Mouse (Mus musculus) urinary bladder, adult 2 months (tissue): ENCODE results near the gene Stra6. TPM values are rescaled to one million over a fixed set of nuclear protein-coding genes. Genes with fewer than 3 reads are reported as not detected.
A peak's percentile ranks its signal among the peaks of the same experiment; 100 is the strongest.

Experiments
- DNase-seq: peaks from one replicate; pipeline ENCODE4 v3.0.0; 2022; ENCODE audit warnings: low spot score
- polyA plus RNA-seq: library from polyadenylated mRNA; depleted of rRNA; stranded (reverse); fragments of >200 nt; gene quantifications from 2 replicates; pipeline ENCODE4 v1.2.3, GENCODE M21; 2012

Stra6 gene
- polyA plus RNA-seq, 1 experiment: 0.50 TPM

DNA sequence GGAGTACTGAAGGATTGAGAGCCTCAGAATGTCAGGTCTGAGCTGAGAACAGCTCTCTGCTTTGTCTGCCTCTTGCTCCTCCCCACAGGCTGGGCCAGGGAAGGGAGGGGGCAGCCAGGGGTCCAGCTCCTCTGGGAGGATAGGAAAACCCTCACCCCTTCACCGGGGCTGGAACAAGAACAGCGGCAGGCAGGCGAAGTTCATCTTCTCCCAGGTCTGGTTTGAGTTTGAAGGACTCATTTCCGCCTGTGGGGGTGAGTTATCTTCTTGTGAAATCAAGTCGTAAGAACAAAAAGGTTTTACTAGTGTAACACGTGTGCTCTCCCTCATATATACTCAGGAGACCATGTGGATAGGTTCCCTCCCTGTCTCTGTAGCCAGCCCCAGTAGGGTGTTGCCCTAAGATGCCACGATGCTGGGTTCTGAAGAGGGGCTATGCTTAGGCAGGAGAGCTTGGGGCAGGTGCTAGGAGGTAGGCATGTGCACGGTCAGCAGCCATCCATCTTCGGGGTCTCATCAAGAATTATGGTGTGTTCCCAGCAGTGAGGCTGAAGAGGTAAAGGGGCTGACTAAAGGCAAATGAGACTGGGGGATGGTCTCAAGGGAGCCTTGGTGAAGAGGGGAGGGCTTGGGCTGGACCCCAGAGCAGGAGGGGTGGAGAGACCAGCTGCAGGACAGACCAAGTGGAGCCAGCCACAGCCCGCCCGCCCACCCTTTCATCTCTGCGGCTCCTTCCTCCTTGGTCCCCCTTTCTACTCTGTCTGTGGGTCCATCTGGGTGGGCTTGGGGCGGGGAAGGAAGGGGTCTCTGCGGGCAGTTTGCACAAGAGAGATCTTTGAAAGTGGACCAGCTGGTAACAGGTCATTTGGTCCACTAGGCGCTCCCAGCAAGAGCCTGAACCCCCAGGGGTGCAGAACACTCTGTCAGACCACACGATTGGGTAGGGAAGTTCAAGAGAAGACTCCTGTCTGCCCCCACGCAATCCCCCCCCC lies 70.6 kb downstream of the Stra6 start:
- DNase-seq: no peak

DNA sequence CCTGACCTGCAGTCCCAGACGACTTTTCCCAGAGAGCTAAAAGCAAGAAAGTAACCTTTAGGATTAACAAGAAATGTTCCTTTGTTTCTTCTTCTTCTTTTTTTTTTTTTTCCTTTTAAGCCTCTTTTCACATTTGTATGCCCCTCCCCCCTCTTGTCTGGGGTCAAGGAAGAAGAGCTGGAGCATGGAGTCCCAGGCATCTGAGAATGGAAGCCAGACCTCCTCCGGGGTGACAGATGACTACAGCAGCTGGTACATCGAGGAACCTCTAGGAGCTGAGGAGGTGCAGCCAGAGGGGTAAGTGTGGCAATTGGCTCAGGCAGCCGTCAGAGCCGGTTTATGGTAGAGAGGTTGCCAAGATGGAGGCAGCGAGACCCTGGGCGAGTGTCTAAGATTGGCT lies 71.3 kb downstream of the Stra6 start:
- DNase-seq: no peak

DNA sequence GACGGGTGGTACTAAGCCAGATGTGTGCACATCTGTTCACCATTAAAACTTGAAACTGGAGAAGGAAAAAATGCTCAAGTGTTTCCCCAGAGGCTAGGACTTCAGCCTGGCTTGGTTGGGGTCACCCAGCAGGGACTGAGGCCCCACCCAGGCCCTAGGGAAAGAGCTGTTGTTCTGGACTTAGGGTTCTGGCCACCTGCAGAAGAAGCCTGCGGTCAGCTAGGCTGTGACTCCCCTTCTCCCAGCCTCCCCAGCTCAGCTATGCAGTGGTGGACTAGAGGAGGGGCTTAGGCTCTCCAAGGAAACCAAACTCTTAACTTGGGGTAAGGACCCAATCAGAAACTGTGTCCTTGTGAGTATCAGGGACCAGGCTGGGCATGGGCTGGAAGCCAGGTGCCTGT lies 72.3 kb downstream of the Stra6 start:
- no peak for DNase-seq

DNA sequence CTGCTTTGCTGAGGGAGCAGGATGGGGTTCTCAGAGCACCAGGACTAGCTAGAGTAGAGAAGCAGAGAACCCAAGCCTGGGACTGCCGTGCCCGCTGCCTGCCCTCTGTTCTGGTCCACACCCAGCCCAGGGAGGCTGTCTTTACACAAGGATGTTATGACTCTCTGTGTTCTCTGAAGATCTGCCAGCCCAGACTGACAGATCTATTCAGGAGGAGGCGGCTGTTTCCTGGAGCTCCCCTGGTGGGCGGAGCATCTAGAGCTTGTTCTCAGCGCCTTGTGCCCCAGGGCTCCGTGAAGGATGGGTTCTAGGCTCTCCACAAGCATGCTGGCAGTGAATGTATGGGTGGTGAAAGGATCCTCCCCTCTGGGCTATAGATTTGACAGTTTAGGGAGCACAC lies 76.4 kb downstream of the Stra6 start:
- no peak for DNase-seq

DNA sequence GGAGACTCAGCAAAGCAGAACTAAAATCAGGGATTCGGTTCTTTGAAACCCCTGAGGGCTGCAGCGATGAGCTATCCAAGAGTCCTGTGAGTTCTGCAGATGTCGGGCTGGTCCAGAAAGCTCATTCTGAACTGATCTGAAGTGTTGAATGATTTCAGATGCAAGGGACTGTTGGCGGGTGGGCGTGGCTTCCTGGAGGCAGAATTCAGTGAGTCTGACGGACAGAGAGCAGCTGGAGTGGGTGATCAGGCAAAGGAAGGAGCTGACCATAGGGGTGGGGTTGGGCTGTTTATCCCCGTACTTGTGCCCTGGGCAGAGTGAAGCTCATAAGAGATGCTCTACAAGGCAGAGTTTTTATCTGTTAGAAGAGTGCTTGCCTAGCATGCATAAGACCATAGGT lies 79.8 kb downstream of the Stra6 start:
- DNase-seq: no peak

DNA sequence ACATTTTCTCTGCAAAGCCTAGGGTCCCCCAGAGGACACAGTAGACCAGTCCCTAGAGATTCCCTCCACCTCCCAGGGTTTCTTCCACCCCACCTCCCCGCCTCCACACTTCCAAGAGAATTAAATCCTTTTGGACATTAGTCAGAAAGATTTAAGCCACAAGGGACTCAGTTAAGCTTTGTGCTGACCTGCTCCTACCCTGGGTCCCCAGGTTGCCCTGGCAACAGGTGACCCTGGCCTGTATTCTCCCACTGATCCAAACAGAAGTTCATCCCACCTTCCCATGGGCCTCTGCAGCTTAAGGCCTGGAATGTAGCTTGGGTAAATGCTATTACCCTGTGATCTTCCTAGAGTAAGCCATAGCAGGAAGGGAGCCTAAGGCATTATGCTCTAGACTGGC lies 81.1 kb downstream of the Stra6 start:
- DNase-seq: no peak

DNA sequence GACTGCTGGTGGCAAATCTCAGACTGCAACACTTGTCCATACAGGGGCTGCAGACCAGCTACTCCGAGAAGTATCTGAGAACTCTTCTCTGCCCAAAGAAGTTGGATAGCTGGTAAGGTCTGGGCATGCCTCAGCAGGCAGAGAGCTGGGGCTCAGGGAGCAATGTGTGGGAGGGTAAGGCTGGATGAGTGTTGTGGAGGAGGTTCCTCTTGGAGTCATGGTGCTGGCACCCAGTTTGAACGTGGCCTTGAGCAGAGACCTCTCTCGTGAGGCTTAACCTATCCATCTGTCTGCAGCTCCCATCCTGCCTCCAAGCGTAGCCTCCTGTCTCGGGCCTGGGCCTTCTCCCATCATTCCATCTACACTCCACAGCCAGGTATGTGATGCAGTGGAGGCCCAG lies 81.8 kb downstream of the Stra6 start:
- DNase-seq: no peak

DNA sequence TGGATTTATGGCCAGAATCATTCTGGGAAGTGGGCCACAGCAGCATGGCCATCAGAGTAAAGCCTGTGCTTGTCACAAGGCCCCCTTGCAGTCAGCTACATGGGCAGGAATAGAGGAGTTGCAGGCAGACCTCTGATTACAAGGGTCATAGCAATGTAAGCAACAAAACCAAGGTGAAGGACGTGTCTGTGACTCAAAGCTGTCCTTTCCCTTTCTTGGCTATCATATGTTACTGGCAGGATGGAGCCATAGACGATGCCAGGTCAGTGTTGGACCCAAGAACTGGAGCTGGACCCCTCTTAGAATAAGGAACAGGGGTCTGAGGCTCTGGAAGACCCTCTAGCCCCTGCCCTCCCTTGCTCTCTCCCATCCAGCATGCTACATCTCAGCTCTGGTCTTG lies 85.2 kb downstream of the Stra6 start:
- no peak for DNase-seq

DNA sequence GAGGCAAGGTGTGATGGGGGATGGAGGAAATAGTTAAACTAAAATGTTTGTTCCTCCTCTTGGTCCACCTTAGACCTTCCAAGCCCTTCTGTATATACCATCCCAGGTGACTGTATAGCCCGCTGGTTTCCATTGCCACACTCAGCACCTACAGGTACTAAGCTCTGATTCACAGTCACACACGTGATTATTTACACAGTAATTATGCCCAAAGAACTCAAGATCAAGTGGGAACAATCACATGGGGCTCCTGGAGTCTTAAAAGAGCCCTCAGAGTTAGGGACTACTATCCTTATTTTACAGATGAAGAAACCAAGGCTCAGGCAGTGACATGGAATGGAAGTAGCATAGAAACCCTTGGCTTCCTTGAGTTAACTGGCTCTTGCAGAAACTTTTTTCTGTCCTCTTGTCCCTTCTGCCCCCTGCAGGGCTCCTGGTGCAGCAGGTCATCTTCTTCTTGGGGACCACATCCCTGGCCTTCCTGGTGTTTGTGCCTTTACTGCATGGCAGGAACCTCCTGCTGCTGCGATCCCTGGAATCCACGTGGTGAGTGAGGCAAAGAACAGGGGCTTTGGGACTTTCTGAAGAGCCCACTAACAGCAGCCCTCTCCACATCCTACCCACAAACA lies 87.3 kb downstream of the Stra6 start:
- no peak for DNase-seq

DNA sequence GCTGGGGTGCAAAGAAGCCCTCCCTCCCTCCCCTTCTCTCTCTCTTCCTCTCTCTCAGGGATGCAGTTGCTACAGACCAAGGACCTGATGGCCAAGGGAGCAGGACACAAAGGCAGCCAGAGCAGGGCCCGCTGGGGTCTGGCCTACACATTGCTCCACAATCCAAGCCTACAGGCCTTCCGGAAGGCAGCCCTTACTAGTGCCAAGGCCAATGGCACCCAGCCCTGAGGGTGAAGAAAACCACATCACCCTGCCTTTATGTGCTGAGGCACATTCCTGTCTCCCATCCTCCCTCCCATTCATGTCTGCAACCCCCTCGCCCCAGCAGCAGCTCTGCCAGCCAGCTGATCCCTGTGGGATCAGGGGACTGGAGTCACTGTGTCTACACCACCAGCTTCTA lies 89.5 kb downstream of the Stra6 start:
- no peak for DNase-seq

DNA sequence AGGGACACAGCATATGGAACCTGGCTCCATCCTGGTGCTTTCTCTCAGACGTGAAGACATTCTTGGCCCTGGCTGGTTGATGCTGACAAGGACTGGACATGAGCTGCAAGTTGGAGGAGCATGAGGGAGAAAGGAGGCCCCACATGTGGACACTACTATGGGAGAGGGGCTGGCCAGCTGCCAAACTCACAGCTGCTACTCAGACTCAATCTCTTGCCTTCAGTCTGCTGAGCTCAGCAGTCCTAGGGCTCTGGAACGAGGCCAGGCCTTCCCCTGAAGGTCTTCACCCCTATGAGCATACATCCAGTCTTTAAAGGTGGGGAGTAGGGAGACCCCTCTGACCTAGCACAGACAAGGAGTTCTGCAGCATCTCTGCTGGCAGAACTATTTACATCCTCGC lies 91.8 kb downstream of the Stra6 start:
- no peak for DNase-seq

DNA sequence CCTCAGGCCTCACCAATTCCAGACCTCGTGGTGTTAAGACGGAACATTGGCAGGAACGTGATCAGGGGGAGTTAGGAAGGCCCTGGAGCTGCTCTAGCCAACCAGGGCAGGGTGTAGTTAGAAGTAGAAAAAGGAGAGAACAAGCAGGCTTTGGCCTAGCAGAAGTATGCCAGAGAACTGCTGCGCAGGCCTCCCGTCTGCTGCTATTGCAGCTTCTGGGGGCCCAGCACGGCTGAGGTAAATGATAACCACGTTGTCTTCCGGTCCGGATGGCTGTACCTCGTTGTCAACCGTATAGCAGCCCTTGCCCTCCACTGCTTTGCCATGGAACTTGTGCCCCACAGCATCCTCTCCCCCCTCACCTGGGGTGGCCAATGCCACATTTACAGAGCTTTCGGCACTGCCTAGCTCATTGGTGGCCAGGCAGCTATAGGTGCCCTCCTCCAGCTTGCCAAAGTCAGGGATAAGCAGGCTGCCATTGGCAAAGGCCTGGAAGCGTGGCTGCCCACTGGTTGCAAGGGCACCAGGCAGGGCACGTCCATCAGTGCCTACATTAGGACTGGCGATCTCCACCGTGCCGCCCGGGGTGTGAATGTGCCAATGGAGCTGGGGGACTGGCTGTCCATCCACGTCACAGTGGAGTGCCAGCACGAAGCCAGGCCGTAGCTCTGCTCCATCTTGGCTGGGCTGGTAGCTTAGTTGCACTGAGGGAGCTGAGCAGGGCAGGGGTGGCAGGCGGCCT lies 93.4 kb downstream of the Stra6 start:
- no peak for DNase-seq

DNA sequence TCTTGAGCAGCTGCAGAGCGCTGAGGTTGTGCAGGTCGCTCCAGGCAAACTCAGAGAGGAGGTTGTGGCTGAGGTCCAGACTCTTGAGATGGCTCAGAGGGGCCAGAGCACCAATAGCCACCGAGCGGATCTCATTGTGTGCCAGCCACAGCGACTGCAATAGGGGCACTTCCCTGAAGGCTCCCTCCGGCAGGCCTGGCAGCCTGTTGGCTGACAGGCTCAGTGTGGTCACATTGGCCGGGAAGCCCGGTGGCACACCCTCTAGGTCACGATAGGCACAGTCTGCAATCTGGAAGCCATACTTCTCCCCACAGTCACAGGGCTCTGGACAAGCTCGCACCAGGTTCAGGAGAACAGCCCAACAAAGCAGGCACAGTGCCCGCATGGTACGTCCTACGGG lies 94.2 kb downstream of the Stra6 start:
- DNase-seq: no peak

DNA sequence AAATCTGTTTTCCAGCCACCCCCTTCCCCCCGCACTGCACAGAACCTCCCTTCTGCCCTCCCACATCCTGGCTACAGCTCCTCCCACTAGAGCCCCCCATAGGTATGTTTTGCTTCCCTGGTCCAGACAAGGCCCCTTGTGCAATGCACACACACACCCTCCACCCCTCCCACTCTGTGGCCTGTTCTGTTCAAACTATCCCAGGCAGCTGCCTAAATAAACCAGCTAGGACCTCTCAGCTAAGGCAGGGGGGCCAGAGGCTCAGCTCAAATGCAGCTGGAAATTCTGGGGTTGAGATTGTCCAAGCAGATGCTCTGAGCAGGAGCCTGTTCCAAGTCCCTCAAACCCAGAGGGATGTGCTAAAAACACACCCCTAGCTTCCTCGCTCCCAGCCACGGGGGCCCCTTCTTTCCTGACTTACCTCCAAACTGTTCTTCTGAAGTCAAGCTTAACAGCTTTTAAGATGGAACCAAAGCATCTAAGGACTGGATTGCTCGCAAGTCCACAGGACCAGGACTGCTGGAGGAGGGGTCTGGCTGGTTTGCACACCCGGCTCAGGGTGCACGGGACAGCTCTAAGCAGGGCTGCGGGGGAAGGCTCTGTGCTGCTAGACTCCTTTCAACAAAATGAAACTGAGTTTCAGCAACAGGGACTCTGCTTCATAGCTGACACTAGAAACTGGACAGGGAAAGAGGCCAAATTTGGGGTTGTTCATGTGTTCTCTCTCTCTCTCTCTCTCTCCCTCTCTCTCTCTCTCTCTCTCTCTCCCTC lies 95.1 kb downstream of the Stra6 start:
- peak; percentile 21 for DNase-seq

DNA sequence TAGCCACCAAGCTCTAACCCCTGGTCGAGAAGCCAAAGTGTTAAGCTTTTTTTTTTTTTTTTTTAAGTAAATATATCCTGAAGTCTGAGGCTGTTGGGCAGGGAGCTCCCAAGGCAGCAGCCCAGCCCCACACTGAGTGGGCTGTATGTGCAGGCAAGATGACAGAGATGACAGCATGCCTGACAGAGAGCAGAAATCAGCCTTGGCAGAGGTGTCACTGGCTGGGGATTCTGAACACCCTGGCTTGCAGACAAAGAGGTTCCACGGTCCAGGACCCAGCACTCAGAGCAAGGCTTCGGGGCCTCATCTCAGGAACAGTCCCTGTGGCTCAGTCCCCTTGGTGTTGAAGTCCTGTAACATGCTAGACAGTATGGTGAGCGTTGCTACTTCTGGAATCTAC lies 96.3 kb downstream of the Stra6 start:
- DNase-seq: peak; percentile 19

DNA sequence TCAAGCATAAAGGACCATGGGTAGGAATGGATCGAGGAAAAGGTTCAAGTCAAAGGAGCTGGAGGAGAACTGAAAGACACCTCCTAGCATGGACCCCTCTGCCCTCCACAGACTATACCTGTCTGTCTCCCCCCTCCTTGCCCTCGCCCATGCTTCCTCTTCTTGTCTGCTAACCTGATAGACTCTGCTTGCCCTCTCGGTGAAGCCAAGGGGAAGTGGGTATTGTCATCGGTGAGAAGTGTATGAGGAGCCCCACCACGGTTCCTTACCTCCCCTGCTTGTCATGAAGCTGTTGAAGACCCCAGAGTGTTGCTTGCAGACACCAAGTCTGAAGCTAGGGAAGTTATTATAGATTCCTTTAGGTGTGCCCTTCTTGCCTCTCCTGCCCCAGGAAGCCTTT lies 96.7 kb downstream of the Stra6 start:
- DNase-seq: peak; percentile 6

DNA sequence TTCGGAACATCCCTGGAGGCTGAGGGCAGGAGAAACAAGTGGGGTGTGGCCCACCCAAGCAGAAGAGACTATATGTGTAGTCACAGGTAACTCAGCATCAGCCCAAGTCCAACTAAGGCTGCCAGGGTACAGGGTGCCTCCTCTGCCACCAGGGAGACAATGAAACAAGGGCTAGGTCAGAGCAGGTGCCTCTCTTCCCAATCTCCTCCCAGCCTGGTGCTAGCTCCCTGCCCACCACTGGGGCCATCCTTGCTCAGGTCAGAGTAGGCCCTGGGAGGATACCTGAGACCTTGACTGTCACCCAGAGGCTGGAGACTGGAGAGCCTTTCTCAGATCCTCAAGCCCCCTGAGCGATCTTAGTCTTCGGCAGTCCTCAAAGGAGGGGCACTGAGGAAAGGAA lies 98.6 kb downstream of the Stra6 start:
- DNase-seq: no peak

DNA sequence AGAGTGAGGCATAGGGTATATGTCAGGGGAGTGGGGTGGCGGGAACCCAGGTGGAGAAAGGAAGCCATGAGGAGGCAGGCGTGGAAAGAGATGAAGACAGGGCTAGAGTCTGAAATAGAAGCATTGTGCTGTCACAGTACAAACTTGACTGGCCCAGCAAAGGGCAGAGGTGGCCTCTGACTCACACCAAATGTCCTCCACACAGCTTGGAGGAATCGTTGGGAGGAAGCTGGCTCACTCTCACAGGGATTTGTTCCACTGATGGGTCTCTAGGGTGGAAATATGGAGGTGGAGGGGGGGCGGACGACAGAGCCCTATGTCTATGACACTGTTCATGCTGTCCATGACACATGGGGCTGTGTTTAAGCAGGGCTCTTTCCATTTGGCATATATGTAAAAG lies 99.6 kb downstream of the Stra6 start:
- no peak for DNase-seq

DNA sequence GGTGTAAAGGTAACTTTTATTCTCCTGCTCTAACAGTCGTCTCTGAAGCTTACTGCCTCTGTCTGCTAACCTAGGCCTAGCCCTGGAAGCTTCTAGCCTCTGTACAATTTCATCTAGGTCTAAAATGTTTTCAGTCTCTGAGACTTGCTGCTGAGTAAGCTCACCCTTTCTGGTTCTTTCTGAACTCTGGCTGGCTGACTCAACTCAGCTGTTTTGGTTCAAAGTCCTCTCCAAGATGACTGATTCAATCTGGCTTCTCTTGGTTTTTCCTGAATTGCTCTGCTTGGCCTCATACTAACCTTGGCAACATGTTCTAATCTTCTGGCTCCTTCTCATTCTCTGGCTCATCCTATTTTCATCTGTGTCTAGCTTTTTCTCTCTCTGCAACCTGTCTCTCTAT lies 102.2 kb downstream of the Stra6 start:
- no peak for DNase-seq

DNA sequence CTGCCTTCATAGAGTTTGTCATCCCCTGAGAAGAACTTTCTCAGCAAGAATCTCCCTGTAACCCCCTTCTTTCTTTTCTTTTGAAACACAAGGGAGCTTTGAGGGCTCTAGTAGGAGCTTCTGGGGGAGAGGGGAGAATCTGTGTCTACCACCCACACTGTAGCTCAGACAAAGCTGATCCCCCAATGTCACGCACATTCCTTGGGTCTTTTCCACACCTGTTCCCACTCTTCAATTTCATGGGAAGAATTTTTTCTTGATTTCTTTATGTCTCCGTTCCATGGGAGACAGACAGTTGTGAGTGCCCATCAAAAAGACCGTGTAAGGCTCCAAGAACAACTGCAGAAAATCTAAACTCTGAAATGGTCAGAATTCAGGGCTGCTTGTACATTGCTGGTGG lies 105.3 kb downstream of the Stra6 start:
- no peak for DNase-seq

DNA sequence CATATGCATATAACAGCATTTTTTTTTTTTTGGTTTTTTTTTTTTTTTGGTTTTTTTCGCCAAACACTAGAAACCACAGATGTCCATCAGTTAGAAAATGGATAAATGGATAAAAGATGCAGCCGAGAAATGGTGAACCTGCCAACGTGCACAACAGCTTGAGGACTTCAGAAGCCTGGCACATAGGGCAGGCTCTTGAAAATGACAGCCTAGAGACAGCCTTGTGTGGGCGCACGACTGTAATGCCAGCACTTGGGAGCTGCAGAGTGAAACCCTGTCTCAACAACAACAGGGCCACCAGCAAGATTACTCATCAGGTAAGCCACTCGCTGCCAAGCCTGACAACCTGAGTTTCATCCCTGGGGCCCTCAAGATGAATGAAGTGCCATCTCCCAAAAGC lies 105.8 kb downstream of the Stra6 start:
- no peak for DNase-seq

DNA sequence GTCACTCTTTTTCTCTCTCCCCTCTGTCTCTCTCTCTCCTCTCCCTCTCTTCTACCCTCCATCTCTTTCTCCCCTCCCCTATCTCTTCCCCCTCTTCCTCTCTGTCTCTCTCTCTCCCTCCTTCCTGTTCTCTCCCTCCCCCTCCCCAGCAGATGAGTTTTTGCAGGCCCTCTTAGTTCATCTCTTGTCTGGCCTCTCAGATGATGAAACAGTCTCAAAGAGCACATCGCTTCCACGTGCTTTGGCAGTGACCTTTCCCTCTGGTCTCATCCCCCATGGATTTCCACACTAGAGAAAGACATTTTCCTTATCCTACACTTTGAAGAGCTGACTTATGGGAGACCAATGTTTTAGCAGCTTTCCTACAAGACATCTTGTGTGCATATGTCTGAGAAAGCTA lies 109.3 kb downstream of the Stra6 start:
- DNase-seq: no peak
